Mouse (Mus musculus) naive thymus-derived CD4-positive, alpha-beta T cell, adult 5 months (primary cell): ENCODE results near the gene Tgfbr3l. TPM values are rescaled to one million over a fixed set of nuclear protein-coding genes. Genes with fewer than 3 reads are reported as not detected.

Source experiments
- polyA plus RNA-seq: library from polyadenylated mRNA; unstranded; fragments of 100-300 nt; shearing (Covaris generic); gene quantifications from one replicate; pipeline ENCODE4 v1.2.1, GENCODE M21; 2017

Gene Tgfbr3l
- 7.6 TPM for polyA plus RNA-seq

GRCm38 (mm10) chr8:4247951-4248540, at the start of gene Tgfbr3l:
Gene Tgfbr3l, plus strand, starts transcription at chr8:4248214.

GRCm38 (mm10) chr8:4216791-4217621, 31.0 kb upstream of the Tgfbr3l start, which contains the start of gene Prr36:
Gene Prr36, minus strand, starts transcription at chr8:4217459.

GRCm38 (mm10) chr8:4226739-4227347, 21.2 kb upstream of the Tgfbr3l start, which contains the start of gene Lrrc8e:
Gene Lrrc8e, plus strand, starts transcription at chr8:4226827.

DNA sequence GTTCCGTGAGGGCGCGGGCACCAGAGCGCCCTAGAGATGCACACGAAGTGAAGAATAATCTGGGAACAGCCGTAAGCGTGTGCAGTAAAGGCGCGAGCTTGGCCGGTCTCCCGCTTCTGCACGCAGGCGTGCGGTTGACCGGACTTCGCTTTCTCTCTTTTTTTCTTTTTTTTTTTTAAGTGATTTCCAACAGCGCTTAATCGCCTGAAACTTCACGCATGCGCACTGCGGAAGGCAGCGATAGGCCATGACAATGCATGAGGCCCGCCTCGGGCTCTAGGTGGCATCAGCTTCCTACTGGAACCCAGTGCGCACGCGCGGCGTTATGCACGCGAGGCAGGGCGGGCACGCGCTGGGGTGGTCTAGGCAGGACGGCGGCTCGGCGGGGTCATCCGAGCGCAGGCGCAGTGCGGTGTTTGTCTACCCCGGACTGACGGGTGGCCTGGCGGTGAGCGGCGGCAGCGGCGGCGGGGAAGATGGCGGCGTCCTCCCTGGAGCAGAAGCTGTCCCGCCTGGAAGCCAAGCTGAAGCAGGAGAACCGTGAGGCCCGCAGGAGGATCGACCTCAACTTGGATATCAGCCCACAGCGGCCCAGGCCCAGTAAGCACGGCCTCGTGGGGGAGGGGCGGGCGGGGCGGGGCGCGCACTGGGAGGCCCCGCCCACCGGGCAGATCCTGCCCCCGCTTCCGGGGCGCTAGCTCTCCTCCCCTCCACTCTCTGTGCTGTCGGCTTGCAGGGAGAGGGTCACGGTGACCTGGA, 9.4 kb upstream of the Tgfbr3l start, which contains the start of the genes Map2k7 and Gm49320:
Gene Map2k7, plus strand, starts transcription at position 307 of the 759 bp plus-strand sequence.
Gene Gm49320, plus strand, starts transcription at position 432 of the 759 bp plus-strand sequence.

GRCm38 (mm10) chr8:4252934-4253841, 5.2 kb downstream of the Tgfbr3l start, which contains the start of gene Snapc2:
Gene Snapc2, plus strand, starts transcription at chr8:4253080.

GRCm38 (mm10) chr8:4259125-4259804, 11.3 kb downstream of the Tgfbr3l start, which contains the start of gene Ctxn1:
Gene Ctxn1, minus strand, starts transcription at chr8:4259274.

DNA sequence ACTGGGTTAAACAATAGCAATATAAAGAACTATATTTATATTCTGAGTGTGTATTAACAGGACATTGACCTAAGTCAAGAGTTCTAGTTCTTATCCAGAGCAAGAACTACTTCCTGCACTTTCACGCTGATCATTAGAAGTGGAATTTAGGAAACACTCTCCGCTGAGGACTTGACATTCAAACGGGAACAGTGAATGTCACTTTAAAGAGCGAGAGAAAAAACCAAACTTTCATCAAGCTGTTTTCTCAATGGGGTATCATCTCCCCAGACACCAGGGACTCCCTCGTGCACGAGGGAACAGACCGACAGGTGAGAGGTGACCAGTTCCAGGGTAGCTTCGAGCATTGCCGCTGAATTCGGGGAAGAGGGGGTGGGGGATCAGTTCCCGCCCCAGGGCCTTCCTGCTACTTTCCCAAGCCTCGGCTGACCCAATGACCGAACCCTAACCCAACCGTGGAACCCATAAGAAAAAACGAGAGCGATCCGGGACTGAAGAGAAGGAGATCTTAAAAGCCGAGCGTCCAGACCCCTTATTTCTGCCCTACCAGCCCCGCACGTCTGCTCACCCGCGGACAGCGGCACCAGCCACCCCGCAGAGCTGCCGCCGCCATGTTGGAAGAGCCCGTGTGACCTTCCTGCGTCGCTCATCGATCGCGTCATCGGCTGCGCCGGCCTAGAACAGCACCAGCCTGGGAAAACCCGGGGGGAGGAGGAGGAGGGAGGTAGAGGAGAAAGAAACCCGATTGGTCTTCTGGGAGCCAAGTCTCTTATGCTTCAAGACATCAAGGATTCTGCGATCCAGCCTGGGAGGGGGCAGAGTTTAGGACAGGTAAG, 27.5 kb downstream of the Tgfbr3l start, which contains the start of gene Timm44:
Gene Timm44, minus strand, starts transcription at position 639 of the 836 bp plus-strand sequence.

Other genes with a start within 250 kb of the Tgfbr3l start
- not detected for gene Cd209f, start 142.4 kb upstream of the Tgfbr3l start, polyA plus RNA-seq
- not detected for gene Cd209g, start 114.1 kb upstream of the Tgfbr3l start, polyA plus RNA-seq
- 16.8 TPM for gene Evi5l, start 81.6 kb upstream of the Tgfbr3l start, polyA plus RNA-seq
- not detected for gene Prr36, start 30.8 kb upstream of the Tgfbr3l start, polyA plus RNA-seq
- gene Lrrc8e, start 21.4 kb upstream of the Tgfbr3l start, polyA plus RNA-seq, result 0.12 TPM
- gene Map2k7, start 9.5 kb upstream of the Tgfbr3l start, polyA plus RNA-seq, result 120 TPM
- gene Gm49320, start 9.3 kb upstream of the Tgfbr3l start, polyA plus RNA-seq, result 0.71 TPM
- gene Snapc2, start 4.9 kb downstream of the Tgfbr3l start, polyA plus RNA-seq, result 28.9 TPM
- 0.39 TPM for gene Ctxn1, start 11.1 kb downstream of the Tgfbr3l start, polyA plus RNA-seq
- gene Timm44, start 27.7 kb downstream of the Tgfbr3l start, polyA plus RNA-seq, result 57.3 TPM
- 9.9 TPM for gene Ccl25, start 77.0 kb downstream of the Tgfbr3l start, polyA plus RNA-seq
- 253 TPM for gene Elavl1, start 77.2 kb downstream of the Tgfbr3l start, polyA plus RNA-seq
- gene Cers4, start 244.8 kb downstream of the Tgfbr3l start, polyA plus RNA-seq, result 27.8 TPM